Mouse (Mus musculus) frontal cortex, adult (tissue): Measurements from ENCODE around the gene Ctsh.
"Not testable (repeated sequence)": the region's sequence is repeated elsewhere in the genome, so short reads cannot be mapped to it uniquely, and the experiment has no call there.

Source experiments
- ATAC-seq: cut with Nextera tagmentation; 2 replicates; pipeline ENCODE4 v1.9.2; 2017; ENCODE audit warnings: mild to moderate bottlenecking, moderate library complexity, mixed read lengths; ENCODE audit not compliant: low TSS enrichment

Ctsh gene

GRCm38 (mm10) chr9:90053852-90054251 is at the start of gene Ctsh:
Gene Ctsh, plus strand, starts transcription at chr9:90054152.
- ATAC-seq, result no peak

DNA sequence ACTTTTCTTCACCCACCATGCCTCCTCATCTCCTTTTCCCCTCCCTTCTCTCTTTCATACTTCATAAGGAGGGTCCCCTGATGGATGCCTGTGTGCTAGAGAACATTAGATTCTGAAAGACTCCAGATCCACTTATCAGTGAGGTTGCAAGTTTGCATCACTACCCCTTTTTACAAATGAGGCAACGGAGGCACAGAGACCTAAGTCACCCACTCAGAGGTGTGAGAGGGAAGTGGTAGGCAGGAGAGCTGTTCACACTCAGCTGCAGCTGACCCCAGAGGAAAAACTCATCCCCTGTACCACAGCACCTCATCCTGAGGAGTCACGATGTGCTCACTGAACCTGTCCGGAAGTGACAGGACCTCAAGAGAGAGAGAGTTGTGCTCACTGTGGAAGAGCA is 47.5 kb upstream of the Ctsh start:
- ATAC-seq, result no peak

DNA sequence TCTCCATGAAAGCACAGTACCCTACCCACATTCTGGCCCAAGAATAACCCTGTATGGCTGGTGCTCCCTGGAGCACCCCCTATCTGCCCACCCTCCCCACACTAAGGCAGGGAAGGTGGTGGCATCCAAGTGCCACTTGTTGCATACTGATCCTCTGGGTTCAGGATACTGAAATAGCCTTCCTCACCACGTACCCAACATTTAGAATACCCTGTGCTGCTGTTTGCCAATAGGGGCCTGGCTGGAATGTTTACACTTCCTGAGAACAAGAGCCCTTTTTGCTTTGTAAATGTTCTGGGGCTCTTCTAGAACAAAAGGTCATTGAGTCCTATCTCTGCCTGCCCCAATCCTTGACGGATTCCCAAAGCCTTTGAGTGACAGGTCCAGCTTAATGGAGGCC is 46.9 kb upstream of the Ctsh start:
- ATAC-seq, result no peak

GRCm38 (mm10) chr9:90008138-90008537 is 45.8 kb upstream of the Ctsh start:
- no peak for ATAC-seq

- no peak for ATAC-seq
These were observed 42.1 kb upstream of the Ctsh start for GRCm38 (mm10) chr9:90011849-90012248.

GRCm38 (mm10) chr9:90014649-90015048 is 39.3 kb upstream of the Ctsh start:
- ATAC-seq, result no peak

DNA sequence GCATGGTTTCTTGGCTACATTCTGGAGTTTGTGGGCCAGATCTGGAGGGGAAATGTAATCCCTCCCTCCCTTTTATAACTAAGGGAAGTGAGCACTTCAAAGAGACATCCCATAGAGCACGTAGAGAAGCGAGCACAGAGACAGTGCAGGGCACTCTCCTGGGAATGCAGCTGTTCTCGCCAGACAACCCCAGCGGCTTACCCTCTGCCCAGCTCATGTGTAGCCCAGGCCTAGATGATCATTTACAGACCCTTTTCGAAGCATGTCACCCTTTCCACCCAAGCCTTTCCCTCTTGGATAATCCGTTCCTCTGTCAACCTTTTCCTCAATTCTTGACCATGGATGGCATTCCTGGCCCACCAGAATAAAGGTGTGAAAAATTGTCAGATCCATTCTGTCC is 37.7 kb upstream of the Ctsh start:
- no peak for ATAC-seq

DNA sequence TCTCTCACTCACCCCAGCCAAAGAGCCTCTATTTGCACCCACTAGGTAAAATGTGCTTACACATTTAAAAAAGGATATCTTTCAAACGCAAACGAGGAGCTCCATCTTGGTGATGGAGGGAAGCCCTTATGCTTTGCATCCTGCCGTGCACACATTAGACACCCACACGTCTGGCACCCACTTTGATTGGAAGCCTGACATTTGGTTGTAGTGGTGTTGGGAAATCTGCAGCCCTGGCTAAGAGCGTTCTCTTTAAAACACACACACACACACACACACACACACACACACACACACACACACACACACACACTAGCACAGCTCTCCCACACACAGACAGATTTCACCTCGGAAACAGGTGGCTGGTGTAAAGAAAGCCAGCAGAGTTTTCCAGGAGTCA is 33.1 kb upstream of the Ctsh start:
- ATAC-seq, result peak; percentile 70

- ATAC-seq, result 0 out of 2 replicates have a peak, but pooled peaks have one; percentile 7
These were observed 32.5 kb upstream of the Ctsh start for GRCm38 (mm10) chr9:90021442-90021841.

GRCm38 (mm10) chr9:90027709-90028108 is 26.2 kb upstream of the Ctsh start:
- no peak for ATAC-seq

GRCm38 (mm10) chr9:90033922-90034321 is 20.0 kb upstream of the Ctsh start:
- no peak for ATAC-seq

- ATAC-seq, result no peak
These were observed 18.8 kb upstream of the Ctsh start for GRCm38 (mm10) chr9:90035168-90035567.

DNA sequence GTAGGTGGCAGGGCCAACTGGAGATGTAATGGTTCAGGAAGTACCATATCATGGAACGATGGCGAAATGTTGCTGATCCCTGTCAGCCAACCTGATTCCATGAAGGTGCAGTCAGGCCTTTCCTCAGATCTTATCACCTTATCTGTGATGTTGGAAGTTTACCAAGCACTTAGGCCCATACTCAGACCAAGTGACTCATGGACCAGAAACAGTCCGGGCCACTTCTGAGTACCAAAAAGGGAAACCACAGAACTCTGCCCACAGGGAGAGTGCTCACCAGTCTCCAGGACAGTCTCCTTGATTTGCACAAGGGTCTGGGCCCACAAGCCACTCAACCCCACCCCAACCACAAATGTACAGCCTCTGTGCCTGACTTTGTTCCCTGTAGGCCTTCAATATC is 18.2 kb upstream of the Ctsh start:
- ATAC-seq, result no peak

DNA sequence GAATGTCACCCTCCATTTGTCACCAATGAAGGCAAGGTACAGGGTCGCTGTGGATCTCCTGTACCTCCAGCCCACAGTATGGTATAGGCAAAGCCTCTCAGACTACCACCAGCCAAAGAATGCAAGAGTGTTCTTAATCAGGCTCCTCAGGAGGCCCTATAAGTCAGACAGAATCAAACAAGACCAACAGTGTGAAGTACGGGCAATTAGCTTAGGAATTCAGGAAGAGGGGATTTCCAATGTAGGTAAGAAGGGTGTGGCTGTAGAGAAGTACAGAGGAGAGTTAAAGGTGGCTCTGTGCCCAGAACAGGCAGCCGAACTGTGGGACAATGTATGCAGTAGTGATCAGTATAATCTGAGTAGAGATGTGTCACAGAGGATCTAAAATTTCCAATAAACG is 17.6 kb upstream of the Ctsh start:
- ATAC-seq, result no peak

DNA sequence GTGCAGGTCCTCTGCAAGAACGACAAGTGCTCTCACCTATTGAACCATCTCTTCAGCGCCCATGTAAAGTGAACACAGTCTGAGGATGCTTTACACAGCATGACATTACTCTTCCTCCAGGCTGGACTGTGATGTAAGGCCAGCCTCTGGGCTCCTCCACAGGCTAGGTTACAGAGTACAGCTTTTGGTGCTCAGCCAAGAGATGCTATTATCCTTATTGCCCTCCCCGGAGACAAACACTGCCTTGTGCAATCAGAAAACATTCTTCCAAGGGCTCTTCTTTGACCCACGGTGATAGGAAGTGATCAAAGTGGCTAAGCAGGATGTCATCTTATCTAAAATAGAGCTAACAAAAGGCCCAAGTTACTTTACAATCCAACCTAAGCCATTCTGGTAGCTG is 15.4 kb upstream of the Ctsh start:
- no peak for ATAC-seq

DNA sequence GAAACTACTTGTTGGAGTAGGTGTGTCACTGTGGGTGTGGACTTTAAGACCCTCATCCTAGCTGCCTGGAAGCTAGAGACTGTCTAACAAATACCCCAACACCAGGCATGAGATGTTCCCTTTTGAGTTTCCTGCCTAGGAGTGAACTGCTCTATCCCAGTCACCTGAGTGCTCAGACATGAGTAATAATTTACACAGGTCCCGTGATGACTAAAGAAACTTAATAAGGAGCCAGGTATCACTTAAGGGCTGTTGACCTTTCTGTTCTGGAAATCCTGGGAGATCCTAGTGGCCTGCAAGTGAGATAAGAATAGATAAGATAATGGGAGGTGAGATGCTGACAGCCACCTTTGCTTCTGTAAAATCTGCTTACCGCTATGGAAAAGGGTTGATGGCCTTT is 13.0 kb upstream of the Ctsh start:
- no peak for ATAC-seq

GRCm38 (mm10) chr9:90041556-90041955 is 12.4 kb upstream of the Ctsh start:
- no peak for ATAC-seq

DNA sequence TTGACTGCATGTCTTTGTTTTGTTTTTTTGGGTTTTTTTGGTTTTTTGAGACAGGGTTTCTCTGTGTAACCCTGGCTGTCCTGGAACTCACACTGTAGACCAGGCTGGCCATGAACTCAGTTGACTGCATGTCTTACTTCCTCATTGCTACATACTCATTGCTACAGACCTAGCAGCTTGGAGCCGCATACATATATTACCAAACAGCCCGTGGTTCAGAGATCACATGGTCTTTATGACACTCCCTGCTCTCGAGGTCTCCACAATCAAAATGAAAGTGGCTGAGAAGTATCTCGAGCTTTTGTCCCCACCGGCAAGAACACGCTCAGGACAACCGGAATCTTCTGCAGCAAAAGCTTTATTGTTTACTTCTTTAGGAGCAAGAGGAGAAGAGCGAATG is 11.0 kb upstream of the Ctsh start:
- ATAC-seq, result not testable (repeated sequence)

DNA sequence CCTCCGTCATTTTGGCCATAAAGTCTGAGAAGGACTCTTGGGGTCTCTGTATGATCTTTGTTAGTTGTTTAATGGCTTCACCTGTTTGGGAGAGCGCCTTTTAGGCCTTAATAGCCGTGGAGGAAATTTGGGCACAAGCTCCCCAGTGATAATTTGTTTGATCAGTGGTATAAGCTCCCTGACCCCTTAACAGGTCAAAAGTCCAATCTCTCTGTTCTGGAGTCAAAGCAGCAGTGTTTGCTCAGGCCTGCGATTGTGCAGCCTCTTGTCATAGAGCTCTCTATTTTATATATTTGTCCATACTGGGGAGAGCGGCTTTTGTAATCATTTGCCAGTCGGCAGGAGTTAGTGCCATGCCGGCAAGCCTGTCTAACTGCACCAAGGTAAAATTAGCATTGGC is 8.8 kb upstream of the Ctsh start:
- no peak for ATAC-seq

- no peak for ATAC-seq
These were observed 5.9 kb upstream of the Ctsh start for GRCm38 (mm10) chr9:90047937-90048627.

- ATAC-seq, result peak; percentile 67
These were observed 606 bp downstream of the Ctsh start for GRCm38 (mm10) chr9:90054371-90055145.

GRCm38 (mm10) chr9:90055409-90055808 is 1.5 kb downstream of the Ctsh start:
- no peak for ATAC-seq

DNA sequence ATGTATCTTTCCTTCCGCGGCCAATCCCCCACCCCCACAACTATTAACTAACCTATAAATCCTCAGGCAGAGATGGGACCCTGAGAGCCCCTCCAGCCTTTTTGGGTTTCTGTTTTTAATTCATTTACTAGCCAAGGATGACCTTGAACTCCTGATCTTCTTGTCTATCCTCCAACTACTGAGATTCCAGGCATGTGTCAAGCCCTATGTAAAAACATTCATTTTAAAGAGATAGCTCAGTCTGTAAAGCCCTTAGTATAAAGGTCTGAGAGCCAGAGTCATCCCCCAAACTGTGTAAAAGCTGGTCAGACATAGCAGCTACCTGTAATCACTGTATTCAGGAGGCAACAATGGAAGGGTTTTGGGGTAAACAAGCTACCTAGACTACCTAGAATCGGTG is 2.0 kb downstream of the Ctsh start:
- ATAC-seq, result no peak

GRCm38 (mm10) chr9:90056716-90057115 is 2.8 kb downstream of the Ctsh start:
- ATAC-seq, result no peak
